Mouse (Mus musculus) hindbrain, embryonic 11.5 days (tissue): ENCODE results near the gene Farp1. TPM values are rescaled to one million over a fixed set of nuclear protein-coding genes. Genes with fewer than 3 reads are reported as not detected.

Experiments
- ATAC-seq: fragments of 200-750 bp; cut with Nextera tagmentation; 2 replicates; pipeline ENCODE4 v1.8.0; 2017; ENCODE audit warnings: mild to moderate bottlenecking, moderate TSS enrichment, moderate library complexity; ENCODE audit not compliant: low FRiP score
- DNase-seq: peaks from one replicate; pipeline ENCODE4 v3.0.0-alpha.2; 2015; ENCODE audit warnings: low spot score
- H3K27ac ChIP-seq: fragments of 300-500 bp; sonication (generic); 2 replicates; pipeline ENCODE4 v1.5.1; 2014; ENCODE audit warnings: mild to moderate bottlenecking, low read depth, low read length
- H3K27me3 ChIP-seq: fragments of 300-500 bp; sonication (generic); 2 replicates; pipeline ENCODE4 v1.6.1; 2014; ENCODE audit warnings: mild to moderate bottlenecking, low read length, moderate library complexity, mixed read lengths; ENCODE audit not compliant: control insufficient read depth, insufficient read depth
- H3K36me3 ChIP-seq: fragments of 300-500 bp; sonication (generic); 2 replicates; pipeline ENCODE4 v1.6.1; 2014; ENCODE audit warnings: mild to moderate bottlenecking, low read length, moderate library complexity, mixed read lengths; ENCODE audit not compliant: control insufficient read depth, insufficient read depth
- H3K4me1 ChIP-seq: fragments of 300-500 bp; sonication (generic); replicated peaks from 2 replicates; pipeline ENCODE4 v1.6.1; 2014; ENCODE audit warnings: low read length, mixed read lengths; ENCODE audit not compliant: control insufficient read depth, insufficient read depth
- H3K4me2 ChIP-seq: fragments of 300-500 bp; sonication (generic); replicated peaks from 2 replicates; pipeline ENCODE4 v1.6.1; 2014; ENCODE audit warnings: mild to moderate bottlenecking, low read depth, low read length
- H3K4me3 ChIP-seq: fragments of 300-500 bp; sonication (generic); 2 replicates; pipeline ENCODE4 v1.5.1; 2014; ENCODE audit warnings: low read depth, low read length
- H3K9ac ChIP-seq: fragments of 300-500 bp; sonication (generic); 2 replicates; pipeline ENCODE4 v1.6.1; 2014; ENCODE audit warnings: low read depth, low read length
- H3K9me3 ChIP-seq: fragments of 300-500 bp; sonication (generic); 2 replicates; pipeline ENCODE4 v1.6.1; 2016; ENCODE audit warnings: low read length; ENCODE audit not compliant: control insufficient read depth
- WGBS: fragments of 180-500 bp; shearing (Covaris S2); extraction: QIAGEN DNeasy Blood & Tissue Kit; methylation state at CpG from one replicate; pipeline ENCODE4 v1.1.7; 2014; 5-methylcytosine and 5-hydroxymethylcytosine counted together
- polyA plus RNA-seq: library from polyadenylated mRNA; unstranded; fragments of >200 nt; fragmentation: Nextera tagmentation; extraction: Ambion mirVana; gene quantifications from 2 replicates; pipeline ENCODE4 v1.2.1, GENCODE M21; 2014

The Farp1 gene
- polyA plus RNA-seq, 1 experiment from 2014 or later = 32.5 TPM

- 79% methylated on average over 3 of the region's 3 CpGs for WGBS
- H3K27ac ChIP-seq = no peak overlapping the region
- no peak overlapping the region for H3K4me2 ChIP-seq
- H3K27me3 ChIP-seq = no peaks in the 10 kb centered on the region
- H3K36me3 ChIP-seq = no peaks in the 10 kb centered on the region
- H3K4me3 ChIP-seq = no peak overlapping the region
- H3K9ac ChIP-seq = no peak overlapping the region
- ATAC-seq (no peak), DNase-seq (no peak)
- no peaks in the 10 kb centered on the region for H3K9me3 ChIP-seq
- H3K4me1 ChIP-seq = no peaks in the 10 kb centered on the region
Observed at GRCm38 (mm10) chr14:121208159-121208515, 173.1 kb downstream of the Farp1 start.

- no peak for ATAC-seq
- 83% methylated on average over 3 of the region's 3 CpGs for WGBS
Observed at GRCm38 (mm10) chr14:121210318-121210717, 175.3 kb downstream of the Farp1 start.

GRCm38 (mm10) chr14:121213650-121214049, 178.7 kb downstream of the Farp1 start:
- Histone ChIP-seq H3K36me3 (no peaks in the 10 kb centered on the region), H3K9me3 (no peaks in the 10 kb centered on the region), H3K9ac (no peak overlapping the region), H3K4me3 (no peak overlapping the region), H3K27ac (no peak overlapping the region), H3K4me2 (no peak overlapping the region), H3K27me3 (no peaks in the 10 kb centered on the region), H3K4me1 (no peaks in the 10 kb centered on the region)
- DNase-seq = no peak
- no peak for ATAC-seq
- WGBS = 71% methylated on average over 4 of the region's 4 CpGs

More at GRCm38 (mm10) chr14:121210318-121210717, 175.3 kb downstream of the Farp1 start:
- Histone ChIP-seq H3K4me3 (no peak overlapping the region), H3K9me3 (no peaks in the 10 kb centered on the region), H3K27ac (no peak overlapping the region), H3K36me3 (no peaks in the 10 kb centered on the region), H3K9ac (no peak overlapping the region), H3K27me3 (no peaks in the 10 kb centered on the region), H3K4me1 (no peaks in the 10 kb centered on the region), H3K4me2 (no peak overlapping the region)
- DNase-seq = no peak

GRCm38 (mm10) chr14:121214636-121215257, 179.7 kb downstream of the Farp1 start:
- Histone ChIP-seq H3K9ac (no peak overlapping the region), H3K4me3 (no peak overlapping the region), H3K4me2 (no peak overlapping the region), H3K36me3 (no peaks in the 10 kb centered on the region), H3K4me1 (no peaks in the 10 kb centered on the region), H3K27ac (no peak overlapping the region), H3K9me3 (no peaks in the 10 kb centered on the region), H3K27me3 (no peaks in the 10 kb centered on the region)
- DNase-seq = no peak
- ATAC-seq = no peak
- 89% methylated on average over 11 of the region's 11 CpGs for WGBS

- H3K4me3 ChIP-seq = no peak overlapping the region
- no peak for ATAC-seq
Observed at GRCm38 (mm10) chr14:121215817-121216216, 180.8 kb downstream of the Farp1 start.

GRCm38 (mm10) chr14:121216672-121217071, 181.7 kb downstream of the Farp1 start:
- Histone ChIP-seq H3K27ac (no peak overlapping the region), H3K9me3 (no peaks in the 10 kb centered on the region), H3K4me2 (no peak overlapping the region), H3K4me3 (no peak overlapping the region), H3K36me3 (no peaks in the 10 kb centered on the region), H3K27me3 (no peaks in the 10 kb centered on the region), H3K9ac (no peak overlapping the region), H3K4me1 (no peaks in the 10 kb centered on the region)
- no peak for ATAC-seq
- no peak for DNase-seq
- WGBS = 76% methylated on average over 6 of the region's 6 CpGs

More at GRCm38 (mm10) chr14:121215817-121216216, 180.8 kb downstream of the Farp1 start:
- H3K4me2 ChIP-seq = no peak overlapping the region
- H3K36me3 ChIP-seq = no peaks in the 10 kb centered on the region
- no peak for DNase-seq
- H3K9me3 ChIP-seq = no peaks in the 10 kb centered on the region
- no peaks in the 10 kb centered on the region for H3K4me1 ChIP-seq
- WGBS = 80% methylated on average over 5 of the region's 5 CpGs
- H3K9ac ChIP-seq = no peak overlapping the region
- no peak overlapping the region for H3K27ac ChIP-seq
- no peaks in the 10 kb centered on the region for H3K27me3 ChIP-seq

- ATAC-seq = no peak
- Histone ChIP-seq H3K4me1 (no peaks in the 10 kb centered on the region), H3K27ac (no peak overlapping the region), H3K4me2 (no peak overlapping the region), H3K9ac (no peak overlapping the region), H3K36me3 (no peaks in the 10 kb centered on the region), H3K9me3 (no peaks in the 10 kb centered on the region), H3K27me3 (no peaks in the 10 kb centered on the region), H3K4me3 (no peak overlapping the region)
- WGBS = 78% methylated on average over 7 of the region's 7 CpGs
- DNase-seq = no peak
Observed at GRCm38 (mm10) chr14:121218620-121219019, 183.6 kb downstream of the Farp1 start.

GRCm38 (mm10) chr14:121219226-121220039, 184.4 kb downstream of the Farp1 start:
- no peaks in the 10 kb centered on the region for H3K36me3 ChIP-seq
- H3K9ac ChIP-seq = no peak overlapping the region
- H3K9me3 ChIP-seq = no peaks in the 10 kb centered on the region
- DNase-seq (no peak), ATAC-seq (no peak; the same call in 1 of the 2 replicates)
- no peaks in the 10 kb centered on the region for H3K27me3 ChIP-seq
- no peak overlapping the region for H3K27ac ChIP-seq
- H3K4me1 ChIP-seq = no peaks in the 10 kb centered on the region
- H3K4me2 ChIP-seq = no peak overlapping the region
- H3K4me3 ChIP-seq = no peak overlapping the region
- WGBS = 80% methylated on average over 10 of the region's 10 CpGs

- Histone ChIP-seq H3K4me2 (no peak overlapping the region), H3K9ac (no peak overlapping the region), H3K27me3 (no peaks in the 10 kb centered on the region), H3K9me3 (no peaks in the 10 kb centered on the region), H3K4me1 (no peaks in the 10 kb centered on the region), H3K36me3 (no peaks in the 10 kb centered on the region), H3K27ac (no peak overlapping the region), H3K4me3 (no peak overlapping the region)
- 94% methylated on average over 1 of the region's 1 CpGs for WGBS
- DNase-seq (no peak), ATAC-seq (no peak; the same call in 1 of the 2 replicates)
Observed at GRCm38 (mm10) chr14:121220040-121220322, 185.0 kb downstream of the Farp1 start.
